Mouse (Mus musculus) thymus, postnatal 36 days (tissue): ENCODE data around the gene T2.
"Not testable (repeated sequence)": the region's sequence is repeated elsewhere in the genome, so short reads cannot be mapped to it uniquely, and the experiment has no call there.

ENCODE experiments used
- DNase-seq, 2 experiments: peaks; one replicate each; pipeline ENCODE4 v3.0.0; 2022; ENCODE audit warnings: mixed read lengths in 2 of 2

Gene T2

DNA sequence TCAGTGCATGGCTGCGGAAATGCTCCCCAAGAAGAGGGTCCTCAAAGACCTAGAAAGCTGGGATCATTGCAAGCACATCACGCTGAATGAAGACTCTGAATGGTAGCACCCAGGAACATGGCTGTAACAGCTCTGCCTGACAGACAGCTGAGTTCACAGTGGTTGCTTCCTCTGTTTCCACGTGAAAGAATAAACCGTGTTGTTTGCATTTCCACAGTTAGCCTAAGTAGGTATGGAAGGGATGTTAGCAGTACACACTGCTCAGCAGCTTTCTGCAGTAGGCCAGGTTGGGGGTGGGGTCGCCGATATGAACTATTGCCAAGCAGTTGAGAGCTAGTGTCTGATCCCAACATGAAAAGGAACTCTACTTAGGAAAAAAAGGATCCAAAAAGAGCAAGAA, at the start of gene T2:
Gene T2, plus strand, starts transcription at position 301 of the 400 bp plus-strand sequence.
- no peak for DNase-seq

DNA sequence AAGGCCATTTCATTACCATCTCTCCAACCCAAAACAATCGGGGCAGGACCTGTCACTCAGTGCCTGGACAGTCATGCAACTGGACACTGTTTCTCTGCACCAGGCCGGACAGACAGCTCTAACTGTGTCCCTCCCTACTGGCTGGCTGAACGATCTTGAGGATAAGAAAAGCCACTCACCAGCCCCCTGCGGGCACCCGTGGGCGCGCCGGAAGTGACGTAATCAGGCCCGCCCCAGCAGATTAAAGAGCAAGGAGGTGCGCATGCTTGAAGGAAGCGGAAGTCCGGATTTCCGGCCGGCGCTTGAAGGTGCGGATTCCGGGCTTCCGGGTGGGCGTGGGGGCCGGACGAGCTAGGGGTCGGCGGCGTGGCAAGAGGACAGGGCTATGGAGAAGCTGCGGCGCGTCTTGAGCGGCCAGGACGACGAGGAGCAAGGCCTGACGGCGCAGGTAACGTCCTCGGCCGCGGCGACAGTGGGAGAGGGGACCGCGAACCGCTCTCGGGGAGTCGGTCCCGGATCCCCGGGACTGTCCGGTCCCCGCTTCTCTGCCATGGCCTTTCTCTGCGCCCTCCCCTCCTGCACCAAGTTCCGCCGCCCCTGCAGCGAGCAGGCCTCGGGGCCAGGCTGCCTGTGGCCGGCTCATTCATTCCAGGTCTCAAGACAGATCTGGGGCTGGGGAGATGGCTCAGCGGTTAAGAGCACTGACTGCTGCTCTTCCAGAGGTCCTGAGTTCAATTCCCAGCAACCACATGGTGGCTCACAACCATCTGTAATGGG, 44.8 kb upstream of the T2 start, which contains the start of gene Sft2d1:
Gene Sft2d1, plus strand, starts transcription at position 265 of the 777 bp plus-strand sequence.
- peak; percentile 96 for DNase-seq

- DNase-seq: no peak
Observed at GRCm38 (mm10) chr17:8311751-8312150, 44.0 kb upstream of the T2 start.

- no peak for DNase-seq
Observed at GRCm38 (mm10) chr17:8313976-8314375, 41.8 kb upstream of the T2 start.

DNA sequence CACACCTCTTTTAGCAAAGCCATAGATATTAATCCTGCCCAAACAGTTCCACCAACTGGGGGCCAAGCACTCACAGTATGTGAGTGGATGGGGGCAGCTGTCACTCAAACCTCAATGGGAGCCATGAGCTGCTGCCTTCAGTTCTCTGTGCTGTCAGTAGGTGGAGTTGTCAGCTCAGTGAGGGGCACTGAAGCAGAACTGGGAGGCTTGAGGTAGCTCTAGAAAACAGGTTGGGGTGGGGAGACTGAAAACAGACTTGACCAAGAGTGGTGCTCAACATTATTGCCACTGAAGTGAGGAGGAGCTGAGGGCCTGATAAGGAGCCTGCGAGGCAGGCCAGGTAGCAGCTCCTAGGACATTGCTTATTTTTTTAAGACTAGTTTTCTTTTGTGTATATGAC, 39.5 kb upstream of the T2 start:
- peak; percentile 18 to 33 for DNase-seq

GRCm38 (mm10) chr17:8326877-8327276, 28.9 kb upstream of the T2 start:
- not testable (repeated sequence) for DNase-seq

- peak in 1 of 2 experiments; percentile 26 for DNase-seq
Observed at GRCm38 (mm10) chr17:8328511-8329174, 27.1 kb upstream of the T2 start.

DNA sequence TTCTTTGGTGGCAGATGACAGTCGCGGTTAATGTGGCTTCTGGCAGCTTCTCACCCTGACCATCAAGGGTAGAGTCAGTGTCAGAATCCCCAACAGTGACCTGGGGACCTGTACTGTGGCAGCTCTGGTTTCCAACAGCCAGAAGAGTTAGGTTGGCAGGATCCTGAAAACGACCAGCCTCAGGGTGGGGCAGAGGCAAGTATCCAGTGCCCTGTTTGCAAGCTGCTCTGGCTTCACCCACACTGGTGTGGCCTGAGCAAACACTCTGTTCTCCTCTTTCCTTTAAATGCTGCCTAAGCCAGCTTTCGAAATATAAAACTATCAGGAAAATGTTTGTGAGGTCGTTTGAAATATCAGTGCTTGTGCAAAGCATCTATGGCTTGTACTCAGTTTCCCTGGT, 25.2 kb upstream of the T2 start:
- DNase-seq: no peak

GRCm38 (mm10) chr17:8337159-8337558, 18.6 kb upstream of the T2 start, which contains the start of gene Prr18:
Gene Prr18 (plus strand): TSS chr17:8337459.
- not testable (repeated sequence) for DNase-seq

DNA sequence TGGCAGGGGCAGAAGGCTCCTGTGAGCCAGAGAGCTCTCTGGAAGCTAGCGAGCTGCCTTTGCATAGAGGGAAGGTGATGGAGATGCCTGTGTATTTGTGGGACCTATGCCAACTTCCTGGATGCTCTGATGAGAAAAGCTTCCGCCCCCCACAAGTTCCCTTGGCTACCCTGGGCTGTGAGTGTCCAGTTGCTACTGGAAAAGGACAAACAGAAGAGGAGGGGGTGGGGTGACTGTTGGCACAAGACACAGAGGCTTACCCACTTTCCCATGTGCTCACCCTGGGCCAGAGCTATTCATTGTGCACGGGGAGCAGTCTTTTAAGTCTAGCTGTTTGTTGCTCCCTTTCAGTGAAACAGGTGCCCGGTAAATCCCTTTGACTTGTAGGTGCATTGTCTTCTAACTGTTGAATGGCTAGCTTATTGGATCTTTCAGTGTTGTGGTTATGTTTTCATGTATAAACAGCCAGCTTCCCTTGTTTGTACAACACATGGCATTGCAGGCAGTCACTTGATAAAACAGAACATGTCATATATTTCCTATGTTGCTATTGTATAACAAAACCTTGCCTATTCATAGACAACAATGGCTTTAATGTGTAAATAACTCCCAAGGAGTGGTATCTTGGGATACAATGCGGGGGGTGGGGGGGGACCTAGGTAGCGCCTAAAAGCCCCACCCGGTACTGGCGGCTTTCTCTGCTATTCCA, 16.0 kb upstream of the T2 start:
- no peak for DNase-seq

GRCm38 (mm10) chr17:8340407-8341359, 15.1 kb upstream of the T2 start:
- DNase-seq: peak in 1 of 2 experiments; percentile 9

GRCm38 (mm10) chr17:8341360-8341963, 14.3 kb upstream of the T2 start:
- peak in 1 of 2 experiments; percentile 24 for DNase-seq

- peak; percentile 38 to 56 for DNase-seq
Observed at GRCm38 (mm10) chr17:8342706-8343105, 13.1 kb upstream of the T2 start.

GRCm38 (mm10) chr17:8343416-8343815, 12.4 kb upstream of the T2 start:
- DNase-seq: no peak

GRCm38 (mm10) chr17:8347765-8348285, 8.0 kb upstream of the T2 start:
- no peak for DNase-seq

DNA sequence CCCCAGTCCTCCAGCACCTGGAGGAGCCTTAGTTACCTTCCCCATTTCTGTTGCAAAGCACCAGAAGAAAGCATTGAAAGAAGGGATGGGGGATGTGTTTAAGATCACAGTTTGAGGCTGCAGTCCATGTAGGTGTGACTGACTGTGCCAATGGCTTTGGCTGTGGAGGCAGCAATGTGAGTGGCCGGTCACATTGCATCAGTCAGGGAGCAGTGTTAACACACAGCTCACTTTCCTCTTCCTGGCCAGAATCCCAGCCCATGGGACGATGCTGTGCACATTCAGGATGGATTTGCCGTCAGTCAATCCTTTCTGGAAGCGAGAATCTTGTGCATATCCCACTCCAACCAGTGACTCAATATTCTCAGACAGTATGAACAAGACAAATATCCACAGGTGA, 6.9 kb upstream of the T2 start:
- no peak for DNase-seq

GRCm38 (mm10) chr17:8351088-8351487, 4.7 kb upstream of the T2 start:
- DNase-seq: no peak

GRCm38 (mm10) chr17:8357498-8357897, 1.7 kb downstream of the T2 start:
- DNase-seq: no peak

DNA sequence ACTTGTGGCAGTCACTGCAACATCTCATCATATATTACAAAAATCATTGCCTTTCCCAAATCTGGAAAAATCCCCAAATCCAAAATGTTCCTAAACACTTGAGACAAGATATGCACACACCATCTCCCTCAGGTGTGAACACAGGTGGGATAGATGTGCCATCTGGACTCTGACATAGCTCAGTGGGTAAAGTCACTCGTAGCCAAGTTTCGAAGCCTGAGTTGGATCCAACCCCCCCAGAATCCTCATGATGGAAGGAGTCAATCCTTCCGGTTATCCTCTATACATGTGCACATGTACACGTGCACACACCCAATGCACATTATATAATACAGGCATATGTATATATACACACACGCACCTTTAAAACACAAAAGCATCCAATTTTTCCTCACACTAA, 5.1 kb downstream of the T2 start:
- DNase-seq: no peak

GRCm38 (mm10) chr17:8361281-8362103, 5.7 kb downstream of the T2 start:
- DNase-seq: no peak
